Mouse (Mus musculus) right cerebral cortex, postnatal 4 days (tissue): ENCODE measurements around the gene G6pdx.
A peak's percentile ranks its signal among the peaks of the same experiment; 100 is the strongest.

ENCODE experiments used
- DNase-seq: peaks from one replicate; pipeline ENCODE4 v3.0.0-alpha.2; 2022

G6pdx gene

GRCm38 (mm10) chrX:74428826-74429276 lies at the start of gene G6pdx:
TSS of gene G6pdx (minus strand) at chrX:74429194.
- DNase-seq = peak; percentile 82

DNA sequence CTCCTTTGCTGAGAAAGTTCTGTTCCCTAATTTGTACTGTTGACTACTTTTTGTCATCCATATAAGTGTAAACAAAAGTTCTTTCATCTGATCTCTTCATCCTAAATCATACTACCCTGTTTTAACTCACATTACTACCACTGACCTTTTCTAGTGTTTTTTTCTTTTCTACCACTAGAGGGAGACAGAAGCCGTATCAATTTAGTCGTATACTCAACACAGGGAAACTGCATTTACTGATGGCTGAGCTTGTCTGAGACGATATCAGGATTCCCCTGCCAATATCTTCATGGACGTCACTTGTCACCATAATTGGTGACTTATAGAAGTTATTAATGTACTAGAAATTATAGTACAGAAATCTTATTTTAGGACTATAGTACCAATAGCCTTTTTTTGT lies 23.8 kb upstream of the G6pdx start:
- DNase-seq = no peak

DNA sequence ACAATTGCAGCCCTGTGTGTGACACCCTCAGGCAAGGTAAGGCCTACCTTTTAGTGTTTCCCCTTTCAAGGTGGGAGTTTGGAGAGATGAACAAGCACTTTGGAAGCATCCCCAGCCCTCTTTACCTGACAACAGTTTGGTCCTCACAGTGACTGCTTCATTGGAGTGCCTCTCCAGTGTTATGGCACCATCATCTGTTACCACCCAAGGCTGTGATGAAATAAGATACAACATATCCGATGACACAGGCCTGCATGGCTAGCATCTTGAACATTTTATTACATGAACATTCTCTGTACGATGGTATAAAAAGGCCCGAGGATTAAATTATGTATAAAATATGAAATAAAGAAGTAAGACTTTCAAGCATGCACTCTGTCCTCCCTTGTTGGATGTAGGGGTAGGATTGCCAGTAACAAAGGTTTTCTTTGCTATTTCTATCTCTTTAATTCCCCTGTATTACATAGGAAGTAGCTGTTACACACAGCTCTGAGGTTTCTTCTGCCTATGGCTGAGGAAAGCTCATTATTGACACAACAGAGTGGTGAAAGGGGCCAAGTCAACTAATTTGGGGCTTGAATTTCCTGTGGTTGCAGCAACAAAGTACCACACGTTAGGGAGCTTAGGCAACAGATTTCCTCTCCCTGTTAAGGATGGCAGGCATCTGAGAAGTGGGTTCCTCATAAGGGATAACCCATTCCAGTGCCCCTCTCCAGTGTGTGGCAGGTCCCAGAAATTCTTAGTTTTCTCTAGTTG lies 22.3 kb upstream of the G6pdx start:
- DNase-seq = no peak

DNA sequence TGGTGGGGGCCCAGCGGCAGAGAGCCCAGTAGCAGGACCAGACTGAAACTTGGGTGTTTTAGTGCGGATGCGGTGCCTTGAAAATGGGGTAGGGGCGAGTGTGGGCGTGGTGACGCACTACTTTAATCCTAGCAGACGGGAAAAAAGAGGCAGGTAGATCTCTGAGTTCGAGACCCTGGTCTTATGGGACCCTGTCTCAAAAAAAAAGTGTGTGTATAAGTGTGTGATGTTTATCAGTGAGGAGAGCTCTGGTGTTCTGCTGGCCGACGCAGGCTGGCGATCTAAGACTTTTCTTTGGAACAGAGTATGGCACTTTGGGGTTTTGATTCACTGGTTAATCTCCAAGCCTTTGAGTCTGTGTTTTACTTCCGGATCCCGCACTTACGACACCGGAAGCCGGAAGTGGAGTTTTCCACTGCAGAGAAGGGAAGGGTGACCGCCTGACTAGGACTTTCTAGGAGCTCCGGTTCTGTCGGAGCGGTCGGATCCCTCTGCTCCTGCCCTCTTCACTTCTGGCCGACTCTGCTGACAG lies 362 bp upstream of the G6pdx start:
- DNase-seq = peak; percentile 43

DNA sequence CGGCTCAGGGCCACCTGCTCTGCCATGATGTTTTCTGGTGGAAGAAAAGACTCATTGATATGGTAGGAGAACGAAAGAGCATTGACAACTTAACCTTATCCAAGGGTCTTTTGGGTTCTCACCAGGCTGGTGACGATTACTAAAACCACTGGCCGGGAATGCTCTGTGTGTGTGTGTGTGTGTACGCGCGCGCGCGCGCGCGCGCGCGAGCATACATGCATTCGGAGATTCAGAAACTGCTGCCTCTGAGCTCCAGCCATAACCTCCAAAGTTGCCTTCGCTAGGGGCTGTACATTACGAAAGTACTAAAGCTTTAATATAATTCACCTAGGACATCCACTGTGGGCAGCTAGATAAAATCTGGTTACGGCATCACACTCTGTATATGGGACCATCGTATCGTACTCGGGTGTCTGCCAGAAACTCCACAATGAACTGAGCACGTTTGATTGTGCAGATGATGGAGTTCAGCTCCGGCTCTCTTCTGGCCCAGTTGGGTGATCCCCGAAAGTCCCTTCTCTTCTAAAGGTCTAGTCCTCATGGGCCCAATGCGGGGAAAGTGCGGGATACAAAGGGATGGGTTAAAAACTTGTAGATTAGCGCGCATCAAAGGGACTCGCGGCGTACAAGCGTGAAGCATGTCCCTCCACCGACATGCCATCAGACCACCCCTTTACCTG lies 708 bp downstream of the G6pdx start:
- DNase-seq = peak; percentile 11

DNA sequence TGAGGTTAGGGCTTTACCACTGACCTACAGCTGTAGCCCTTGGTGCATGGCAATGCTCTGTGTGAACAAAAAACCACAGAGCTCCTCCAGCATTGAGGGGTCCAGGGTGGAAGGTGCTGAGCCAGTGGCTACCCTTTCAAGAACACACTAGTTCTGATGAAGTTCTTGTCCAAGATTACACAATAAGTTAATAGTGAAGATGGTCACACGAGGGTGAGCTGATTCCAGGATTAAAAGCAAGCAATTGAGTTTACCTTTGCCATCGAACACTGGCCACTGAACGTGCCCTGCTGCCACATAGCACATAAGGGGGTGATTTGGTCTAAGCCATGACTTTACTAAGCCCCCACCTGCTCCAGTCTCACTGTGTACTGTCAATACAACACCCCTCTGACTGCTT lies 1.9 kb downstream of the G6pdx start:
- no peak for DNase-seq

- no peak for DNase-seq
Measured at GRCm38 (mm10) chrX:74426256-74426655, 2.7 kb downstream of the G6pdx start.

- no peak for DNase-seq
Measured at GRCm38 (mm10) chrX:74425195-74425594, 3.8 kb downstream of the G6pdx start.

DNA sequence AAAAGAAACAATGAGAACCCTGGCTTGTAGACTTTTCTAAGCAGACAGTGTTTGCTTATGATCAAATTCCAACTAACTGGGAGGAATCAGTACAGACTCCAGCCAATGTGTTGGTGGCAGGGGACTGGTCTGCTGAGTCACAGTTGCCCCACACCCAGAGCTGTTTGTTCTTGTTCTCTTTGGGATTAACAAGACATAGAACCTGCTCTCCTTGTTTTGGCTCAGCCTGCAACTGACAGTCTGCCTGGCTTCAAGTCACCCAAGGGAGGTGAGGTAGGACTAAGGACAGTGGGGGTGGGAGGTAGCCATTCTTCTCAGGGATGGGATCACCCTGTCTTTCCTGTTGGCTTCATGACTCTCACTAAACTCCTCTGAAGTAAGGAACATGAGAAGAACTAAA lies 4.6 kb downstream of the G6pdx start:
- DNase-seq = no peak

- peak; percentile 30 for DNase-seq
Measured at GRCm38 (mm10) chrX:74413377-74413776, 15.6 kb downstream of the G6pdx start.

- DNase-seq = no peak
Measured at GRCm38 (mm10) chrX:74408340-74408739, 20.7 kb downstream of the G6pdx start.

DNA sequence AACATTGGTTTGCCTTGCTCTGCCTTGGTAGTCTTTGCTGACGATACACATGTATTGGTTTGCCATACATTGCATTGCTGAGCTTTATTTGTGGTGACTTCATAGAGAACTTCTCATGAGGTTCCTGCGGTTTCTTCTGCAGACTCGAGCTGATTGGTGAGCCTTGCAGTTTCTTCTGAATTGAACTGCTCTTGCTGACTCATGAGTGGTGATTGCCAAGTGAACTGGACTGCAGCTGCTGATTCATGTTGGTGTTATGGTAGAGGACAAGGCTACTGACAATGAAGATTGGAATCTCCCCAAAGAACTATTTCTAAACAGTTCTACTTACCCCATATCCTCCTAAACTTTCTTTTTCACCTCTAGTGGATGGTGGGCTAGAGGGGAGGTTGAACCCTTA lies 28.9 kb downstream of the G6pdx start:
- no peak for DNase-seq

DNA sequence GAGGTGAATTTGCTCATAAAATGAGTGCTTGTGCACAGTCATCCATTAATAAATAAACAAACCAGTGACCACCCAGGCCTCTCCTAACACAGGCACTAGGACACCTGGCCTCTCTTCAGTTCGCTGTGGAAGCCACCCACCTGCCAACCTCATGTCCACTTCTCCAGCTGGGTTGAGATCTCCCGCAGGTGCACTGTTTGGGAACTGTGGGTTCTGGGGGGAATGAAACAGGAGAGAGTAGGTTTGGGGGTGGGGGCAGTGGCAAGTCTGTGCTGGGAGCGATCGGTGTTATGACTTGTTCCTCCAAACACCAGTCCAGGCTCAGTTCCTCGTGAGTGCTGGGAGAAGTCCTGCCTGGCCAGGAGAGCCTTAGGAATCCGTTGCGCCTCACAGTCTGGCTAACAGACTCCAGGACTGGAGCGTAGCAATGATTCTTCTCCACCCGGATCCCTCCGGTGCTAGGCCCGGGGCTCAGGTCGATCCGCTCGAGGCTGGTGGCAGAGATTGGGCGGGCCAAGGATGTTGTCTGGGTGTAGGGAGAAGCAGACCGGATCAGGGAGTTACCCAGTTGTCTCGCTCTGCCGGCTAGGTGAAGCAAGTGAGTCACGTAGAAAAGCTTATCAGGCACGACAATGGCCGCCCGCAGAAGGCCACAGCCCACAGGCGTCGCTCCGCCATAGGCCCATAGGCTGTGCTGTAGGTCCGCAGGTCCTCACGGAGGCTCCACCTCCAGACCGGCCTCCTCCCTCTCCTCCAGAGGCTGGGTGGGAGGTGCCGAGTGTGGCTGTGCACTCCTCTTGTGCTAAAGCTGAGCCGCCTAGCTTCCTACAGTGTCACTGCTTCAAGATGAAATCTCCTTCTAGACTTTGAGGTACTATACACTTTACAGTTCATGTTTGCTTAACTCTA lies 36.2 kb downstream of the G6pdx start, which contains the start of the genes Fam3a and Ikbkg:
Gene Fam3a, minus strand, starts transcription at position 738 of the 909 bp plus-strand sequence.
Gene Ikbkg, plus strand, starts transcription at position 756 of the 909 bp plus-strand sequence.
- peak; percentile 66 for DNase-seq

GRCm38 (mm10) chrX:74388153-74388552 lies 40.8 kb downstream of the G6pdx start:
- DNase-seq = no peak

DNA sequence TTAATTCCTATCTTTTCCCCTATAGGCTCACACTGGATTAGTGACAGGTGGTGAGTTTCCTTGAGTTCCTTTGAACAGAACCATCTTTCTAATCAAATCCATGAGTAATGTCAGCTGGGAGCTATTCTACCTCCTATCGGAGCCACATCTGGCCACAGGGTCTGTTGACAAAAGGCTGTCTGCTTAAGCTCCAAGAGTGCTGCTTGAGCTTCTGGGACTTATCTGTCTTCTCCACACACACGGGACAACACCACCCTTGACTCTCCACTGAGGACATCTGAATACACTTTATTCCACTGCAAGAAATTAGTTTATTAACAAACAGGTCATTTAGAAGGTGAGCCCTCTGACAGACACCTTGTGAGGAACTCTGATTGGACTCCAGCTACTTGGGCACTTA lies 44.5 kb downstream of the G6pdx start:
- no peak for DNase-seq

DNA sequence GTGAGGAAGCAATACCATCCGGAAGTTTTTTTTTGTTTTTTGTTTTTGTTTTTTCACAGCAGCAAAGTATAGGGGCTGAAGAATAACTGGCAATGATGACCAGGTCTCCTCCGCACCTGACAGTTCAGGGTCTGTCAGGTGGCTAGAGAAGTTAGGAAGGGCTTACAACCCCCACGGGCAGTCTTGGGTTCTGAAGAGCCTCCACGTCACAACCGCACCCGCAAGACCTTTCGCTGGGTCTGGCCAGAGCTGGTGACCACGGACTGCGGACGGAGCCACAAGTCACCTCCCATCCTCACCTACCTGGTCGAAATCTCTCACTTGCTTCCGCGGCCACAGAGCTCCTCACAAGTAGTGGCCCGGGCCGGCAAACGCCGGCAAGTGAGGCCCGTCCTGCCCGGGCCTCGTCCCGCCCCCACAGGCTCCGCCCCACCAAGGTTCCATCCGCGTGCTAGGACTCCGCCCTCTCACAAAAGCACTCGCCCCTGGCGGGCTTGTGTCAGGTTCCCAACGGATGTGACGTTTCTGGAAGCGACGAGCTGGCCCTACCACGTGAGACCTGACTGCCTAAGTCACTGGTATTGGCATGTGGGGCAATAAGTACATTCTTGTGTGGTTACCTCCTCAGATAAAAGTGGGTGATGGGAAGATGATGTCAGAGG lies 56.0 kb downstream of the G6pdx start, which contains the start of the genes Ubl4a and Slc10a3:
Gene Ubl4a, minus strand, starts transcription at position 331 of the 662 bp plus-strand sequence.
Gene Slc10a3, minus strand, starts transcription at position 462 of the 662 bp plus-strand sequence.
- DNase-seq = peak; percentile 68

DNA sequence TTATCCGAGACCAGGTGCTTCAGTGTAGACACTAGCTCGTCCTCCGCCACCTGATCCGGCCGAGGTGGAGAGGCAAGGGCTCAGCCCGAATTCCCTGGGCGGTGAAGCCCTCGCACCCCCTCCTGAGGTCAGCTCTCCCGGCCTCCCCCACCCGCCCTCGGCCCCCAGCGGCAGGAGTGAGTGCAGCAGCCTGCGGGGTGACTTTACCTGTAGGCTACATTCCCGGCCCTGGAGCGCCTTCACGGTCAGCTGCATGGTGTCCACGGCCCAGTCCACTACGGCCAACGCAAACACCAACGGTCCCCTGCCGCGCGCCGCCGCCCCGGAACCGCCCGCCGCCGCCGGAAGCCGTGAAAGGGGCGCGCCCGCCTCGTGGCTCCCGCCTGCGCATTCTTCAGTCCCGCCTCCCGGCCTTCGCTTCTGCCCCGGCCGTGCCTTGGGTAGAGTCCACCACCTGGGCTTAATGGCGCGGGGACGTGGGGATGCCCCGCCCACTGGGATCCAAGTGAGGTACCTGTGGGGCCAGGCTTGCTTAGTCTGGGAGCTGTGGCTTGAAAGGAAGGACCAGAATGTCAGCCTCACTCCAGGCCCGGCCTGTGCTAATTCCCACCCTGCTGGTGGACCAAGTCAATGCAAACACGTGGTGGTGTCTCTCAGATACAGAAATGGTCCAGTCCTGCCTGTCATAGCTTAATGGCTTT lies 60.6 kb downstream of the G6pdx start:
- DNase-seq = peak; percentile 66

- no peak for DNase-seq
Measured at GRCm38 (mm10) chrX:74367512-74367911, 61.5 kb downstream of the G6pdx start.
